22 mouse cellular contexts compared by ENCODE assay signal in genomic region chr1:78446232-78446631, GRCm38 (mm10). TPM values are rescaled to one million over a fixed set of nuclear protein-coding genes. Genes with fewer than 3 reads are reported as not detected.
A peak's percentile ranks its signal among the peaks of the same experiment; 100 is the strongest.
DNase-seq lines count a peak whose midpoint lies in the region; ATAC-seq and TF ChIP-seq lines count a peak whose summit lies in the region.
"Had no signal": no experiment of that assay in that cellular context is flagged by ENCODE, and none has a peak within 500 bp of the region (broad histone marks: within the 10 kb centered on the region; RNA-seq: fewer than 3 reads in every experiment).

No protein-coding gene starts in this region.

- H3K9ac ChIP-seq in intestine, embryonic 15.5 days = no peak overlapping the region
- H3K9ac ChIP-seq in intestine, postnatal 0 days (ENCODE audit: low read depth, low read length) = no peak overlapping the region
- no peak overlapping the region for H3K9ac ChIP-seq in liver, postnatal 0 days (replicated peaks)
- no peak overlapping the region for H3K9ac ChIP-seq in liver, embryonic 11.5 days (ENCODE audit: low read depth, low read length)
- no peak overlapping the region for H3K9ac ChIP-seq in kidney, embryonic 16.5 days (replicated peaks; ENCODE audit: low read length)
- H3K9ac ChIP-seq: embryonic facial prominence, embryonic 12.5 days; forebrain, embryonic 15.5 days; heart, embryonic 12.5 days; hindbrain, embryonic 12.5 days had no signal

- no peaks in the 10 kb centered on the region for H3K4me1 ChIP-seq in intestine, embryonic 15.5 days (replicated peaks)
- no peaks in the 10 kb centered on the region for H3K4me1 ChIP-seq in intestine, postnatal 0 days (replicated peaks; ENCODE audit: control insufficient read depth, insufficient read depth, low read length)
- H3K4me1 ChIP-seq in liver, postnatal 0 days (ENCODE audit: insufficient read depth) = no peaks in the 10 kb centered on the region
- no peaks in the 10 kb centered on the region for H3K4me1 ChIP-seq in liver, embryonic 11.5 days (replicated peaks; ENCODE audit: control insufficient read depth, insufficient read depth, low read length)
- H3K4me1 ChIP-seq in kidney, embryonic 16.5 days (ENCODE audit: insufficient read depth, low read length) = 0 out of 2 replicates have a peak, but pooled peaks cover 10% of the 10 kb centered on the region
- H3K4me1 ChIP-seq: hindbrain, embryonic 12.5 days had no signal

- DNase-seq in liver, postnatal 0 days = no peak
- DNase-seq in liver, embryonic 11.5 days (ENCODE audit: low spot score) = no peak
- peak; percentile 25 for DNase-seq in yolk sac, embryonic 10.5 days (ENCODE audit: low spot score)
- DNase-seq in gastrocnemius, adult 8-10 months (ENCODE audit: low spot score in 2 of 2) = no peak
- DNase-seq in heart, postnatal 14 days = no peak
- DNase-seq: adrenal gland, postnatal 10 days; B cell, adult 2 months; cerebellum, adult 11-12 months; cerebellum, adult 9-10 months; cerebellum, postnatal 25 days; gastrocnemius, postnatal 10 days; heart, adult 18-20 months; heart, postnatal 36 days had no signal

- H3K4me2 ChIP-seq in intestine, embryonic 15.5 days (replicated peaks) = no peak overlapping the region
- no peak overlapping the region for H3K4me2 ChIP-seq in intestine, postnatal 0 days (replicated peaks; ENCODE audit: low read depth)
- H3K4me2 ChIP-seq in liver, postnatal 0 days (ENCODE audit: low read depth, low read length) = no peak overlapping the region
- H3K4me2 ChIP-seq in liver, embryonic 11.5 days = no peak overlapping the region
- H3K4me2 ChIP-seq in kidney, embryonic 16.5 days (replicated peaks; ENCODE audit: low read depth, low read length) = no peak overlapping the region
- H3K4me2 ChIP-seq: embryonic facial prominence, embryonic 12.5 days; forebrain, embryonic 15.5 days; heart, embryonic 12.5 days; hindbrain, embryonic 12.5 days had no signal

- H3K27me3 ChIP-seq in intestine, embryonic 15.5 days (replicated peaks) = no peaks in the 10 kb centered on the region
- H3K27me3 ChIP-seq in intestine, postnatal 0 days (replicated peaks; ENCODE audit: control insufficient read depth, insufficient read depth, low read length) = no peaks in the 10 kb centered on the region
- H3K27me3 ChIP-seq in liver, postnatal 0 days (ENCODE audit: insufficient read depth, low read length) = no peaks in the 10 kb centered on the region
- no peaks in the 10 kb centered on the region for H3K27me3 ChIP-seq in liver, embryonic 11.5 days (replicated peaks; ENCODE audit: control insufficient read depth, insufficient read depth, low read length)
- H3K27me3 ChIP-seq in kidney, embryonic 16.5 days (ENCODE audit: insufficient read depth, low read length) = no peaks in the 10 kb centered on the region
- H3K27me3 ChIP-seq: embryonic facial prominence, embryonic 12.5 days; forebrain, embryonic 15.5 days; heart, embryonic 12.5 days; hindbrain, embryonic 12.5 days had no signal

- no peak for TF ChIP-seq CTCF in intestine, postnatal 0 days (IDR thresholded peaks at IDR 0.05; ENCODE audit: low read depth)
- no peak for TF ChIP-seq CTCF in liver, postnatal 0 days (IDR thresholded peaks at IDR 0.05; ENCODE audit: low read depth)

- H3K36me3 ChIP-seq in intestine, embryonic 15.5 days = peaks cover 22% of the 10 kb centered on the region
- H3K36me3 ChIP-seq in intestine, postnatal 0 days (ENCODE audit: control insufficient read depth, insufficient read depth) = peaks cover 33% of the 10 kb centered on the region
- peaks cover 50% of the 10 kb centered on the region for H3K36me3 ChIP-seq in liver, postnatal 0 days (replicated peaks; ENCODE audit: insufficient read depth, low read length)
- H3K36me3 ChIP-seq in liver, embryonic 11.5 days (ENCODE audit: control insufficient read depth, insufficient read depth, low read length) = peaks cover 42% of the 10 kb centered on the region
- H3K36me3 ChIP-seq in kidney, embryonic 16.5 days (ENCODE audit: insufficient read depth, low read length) = peaks cover 28% of the 10 kb centered on the region

- TF ChIP-seq EP300 in liver, postnatal 0 days (IDR thresholded peaks at IDR 0.05; ENCODE audit: low read depth) = no peak

- 71% methylated on average over 8 of the region's 8 CpGs for WGBS in intestine, embryonic 15.5 days
- WGBS in intestine, postnatal 0 days = 56% methylated on average over 8 of the region's 8 CpGs
- 78% methylated on average over 8 of the region's 8 CpGs for WGBS in liver, postnatal 0 days (ENCODE audit: insufficient replicate concordance)
- WGBS in liver, embryonic 11.5 days = 81% methylated on average over 8 of the region's 8 CpGs
- WGBS in kidney, embryonic 16.5 days = 68% methylated on average over 8 of the region's 8 CpGs

- no peak overlapping the region for H3K4me3 ChIP-seq in intestine, embryonic 15.5 days (replicated peaks)
- H3K4me3 ChIP-seq in intestine, postnatal 0 days (ENCODE audit: low read depth, low read length) = no peak overlapping the region
- no peak overlapping the region for H3K4me3 ChIP-seq in liver, postnatal 0 days (ENCODE audit: low read depth, low read length)
- no peak overlapping the region for H3K4me3 ChIP-seq in liver, embryonic 11.5 days (ENCODE audit: low read depth, low read length)
- no peak overlapping the region for H3K4me3 ChIP-seq in kidney, embryonic 16.5 days (ENCODE audit: low read length)
- H3K4me3 ChIP-seq: embryonic facial prominence, embryonic 12.5 days; forebrain, embryonic 15.5 days; heart, embryonic 12.5 days; hindbrain, embryonic 12.5 days had no signal

- H3K27ac ChIP-seq in intestine, embryonic 15.5 days = no peak overlapping the region
- no peak overlapping the region for H3K27ac ChIP-seq in intestine, postnatal 0 days (ENCODE audit: low read depth, low read length)
- no peak overlapping the region for H3K27ac ChIP-seq in liver, postnatal 0 days (ENCODE audit: low read depth)
- H3K27ac ChIP-seq in liver, embryonic 11.5 days (ENCODE audit: low read depth, low read length) = no peak overlapping the region
- H3K27ac ChIP-seq in kidney, embryonic 16.5 days (ENCODE audit: low read length) = peak overlapping the region; percentile 35; the same call in 1 of the 2 replicates
- H3K27ac ChIP-seq: embryonic facial prominence, embryonic 12.5 days; forebrain, embryonic 15.5 days; hindbrain, embryonic 12.5 days had no signal

- intact Hi-C loops in heart, postnatal 14 days (cut with DNase I) = no loop called here

- ATAC-seq in intestine, embryonic 15.5 days = 0 out of 2 replicates have a peak, but pooled peaks have one; percentile 39
- no peak for ATAC-seq in intestine, postnatal 0 days
- ATAC-seq in liver, postnatal 0 days = 0 out of 2 replicates have a peak, but pooled peaks have one; percentile 31
- no peak for ATAC-seq in liver, embryonic 11.5 days (replicated peaks; ENCODE audit: low FRiP score)
- peak; percentile 75 for ATAC-seq in kidney, embryonic 16.5 days (ENCODE audit: low FRiP score, low TSS enrichment)
- ATAC-seq: CD4-positive, CD25-positive, alpha-beta regulatory T cell, adult 4 months; forebrain, embryonic 15.5 days had no signal

- no peaks in the 10 kb centered on the region for H3K9me3 ChIP-seq in intestine, embryonic 15.5 days
- no peaks in the 10 kb centered on the region for H3K9me3 ChIP-seq in intestine, postnatal 0 days (ENCODE audit: control insufficient read depth)
- H3K9me3 ChIP-seq in liver, postnatal 0 days (ENCODE audit: low read length) = no peaks in the 10 kb centered on the region
- no peaks in the 10 kb centered on the region for H3K9me3 ChIP-seq in liver, embryonic 11.5 days (ENCODE audit: control insufficient read depth, low read length)
- H3K9me3 ChIP-seq in kidney, embryonic 16.5 days (ENCODE audit: low read length) = no peaks in the 10 kb centered on the region
- H3K9me3 ChIP-seq: embryonic facial prominence, embryonic 12.5 days; forebrain, embryonic 15.5 days; G1E; heart, embryonic 12.5 days; hindbrain, embryonic 12.5 days had no signal

RNA-seq across cellular contexts. Expression of gene Farsb, which starts 42.5 kb away (rescaled TPM):
- 169 and 187 TPM in 2 replicates for polyA plus RNA-seq in intestine, embryonic 15.5 days (2015; fragmentation: Nextera tagmentation; extraction: Ambion mirVana)
- polyA plus RNA-seq in intestine, postnatal 0 days (2015; fragmentation: Nextera tagmentation; extraction: Ambion mirVana) = 59.2 and 61.5 TPM in 2 replicates
- 37.6 and 41.5 TPM in 2 replicates for polyA plus RNA-seq in liver, postnatal 0 days (2015; fragmentation: Nextera tagmentation; extraction: Ambion mirVana)
- polyA plus RNA-seq in liver, embryonic 11.5 days (2014; fragmentation: Nextera tagmentation; extraction: Ambion mirVana) = 204 and 227 TPM in 2 replicates
- polyA plus RNA-seq in kidney, embryonic 16.5 days (2015; fragmentation: Nextera tagmentation; extraction: Ambion mirVana) = 133 and 136 TPM in 2 replicates
- total RNA-seq in gastrocnemius, adult 8-10 months (2022) = 10 to 100 TPM; 57.1 to 63.6 (median 58.9) TPM
- 10 to 100 TPM; 47.6 to 48.3 TPM for total RNA-seq in heart, postnatal 14 days (2021)

Comparison
In these comparisons a context has a peak if more than half of its experiments do, and no peak if none do; other contexts are left out.
1. ATAC-seq: peak in intestine, embryonic 15.5 days (single experiment), liver, postnatal 0 days (single experiment) and kidney, embryonic 16.5 days (single experiment); none in intestine, postnatal 0 days (single experiment) and liver, embryonic 11.5 days (single experiment).